Mouse (Mus musculus) spleen, postnatal 14 days (tissue): ENCODE data around the gene Mta1.

Experiments used
- DNase-seq, 2 experiments: peaks; one replicate each; pipeline ENCODE4 v3.0.0; 2021 to 2022; ENCODE audit warnings: low spot score in 2 of 2

Gene Mta1

DNA sequence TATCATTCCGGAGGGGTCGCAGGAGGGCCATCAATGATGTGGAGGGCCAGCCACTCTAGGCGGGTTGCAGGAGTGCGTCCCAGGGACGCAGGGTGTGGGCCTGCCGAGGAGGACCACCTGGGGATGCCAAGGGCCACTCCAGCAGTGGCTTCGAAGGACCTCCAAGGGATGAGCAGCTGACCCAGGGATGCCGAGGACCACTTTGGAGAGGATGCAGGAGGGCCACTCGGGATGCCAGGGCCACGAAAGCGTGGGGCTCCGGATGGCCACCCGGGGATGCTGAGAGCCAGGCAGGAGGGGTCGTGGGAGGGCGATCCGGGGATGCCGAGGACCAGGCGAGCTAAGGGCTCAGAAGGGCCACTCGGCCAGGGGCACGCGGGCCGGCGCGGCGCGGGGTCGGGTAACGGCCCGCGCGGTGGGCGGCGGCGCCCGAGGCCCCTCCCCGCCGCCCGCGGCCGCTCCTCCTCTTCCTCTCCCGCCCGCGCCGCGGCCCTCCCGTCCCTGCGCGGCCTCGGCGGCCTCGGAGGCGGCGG is at the start of gene Mta1:
Gene Mta1 (plus strand): TSS at position 530 of the 533 bp plus-strand sequence.
- peak in 1 of 2 experiments; percentile 30 for DNase-seq

DNA sequence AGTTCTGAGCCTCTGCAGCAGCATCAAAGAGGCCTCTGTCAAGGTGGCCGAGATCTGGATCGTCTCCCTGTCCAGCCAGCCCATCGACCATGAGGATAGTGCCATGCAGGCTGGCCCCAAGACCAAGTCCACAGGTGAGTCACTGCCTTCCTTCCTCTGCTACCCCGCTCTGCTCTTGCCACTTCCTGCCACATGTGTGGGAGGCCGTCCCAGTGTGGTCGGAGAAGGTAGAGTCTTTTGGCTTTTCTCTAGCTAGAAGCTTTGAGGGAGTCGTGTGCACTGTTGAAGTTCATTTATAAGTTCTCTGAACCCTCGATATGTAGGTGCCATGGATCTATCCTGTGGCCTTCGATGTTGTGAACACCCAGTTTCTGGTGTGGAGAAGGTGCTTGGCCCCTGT is 48.2 kb upstream of the Mta1 start:
- no peak for DNase-seq

DNA sequence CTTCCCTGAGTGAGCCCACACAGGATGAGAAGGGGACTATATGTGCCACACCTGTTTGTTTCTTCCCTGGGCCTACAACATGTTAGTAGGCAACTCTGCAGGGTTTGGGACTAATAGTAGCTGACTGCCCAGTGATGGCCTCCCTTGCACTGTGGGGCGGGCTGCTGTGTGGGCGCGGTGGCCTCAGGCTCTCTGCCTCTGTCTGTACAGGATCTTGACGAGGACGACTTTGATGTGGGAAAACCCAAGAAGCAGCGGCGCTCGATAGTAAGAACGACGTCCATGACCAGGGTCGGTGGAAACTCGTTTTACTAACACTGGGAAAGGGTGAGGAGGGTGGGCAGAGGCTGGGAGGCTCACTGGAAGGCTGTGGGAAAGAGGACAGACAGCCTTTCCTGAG is 47.4 kb upstream of the Mta1 start:
- no peak for DNase-seq

DNA sequence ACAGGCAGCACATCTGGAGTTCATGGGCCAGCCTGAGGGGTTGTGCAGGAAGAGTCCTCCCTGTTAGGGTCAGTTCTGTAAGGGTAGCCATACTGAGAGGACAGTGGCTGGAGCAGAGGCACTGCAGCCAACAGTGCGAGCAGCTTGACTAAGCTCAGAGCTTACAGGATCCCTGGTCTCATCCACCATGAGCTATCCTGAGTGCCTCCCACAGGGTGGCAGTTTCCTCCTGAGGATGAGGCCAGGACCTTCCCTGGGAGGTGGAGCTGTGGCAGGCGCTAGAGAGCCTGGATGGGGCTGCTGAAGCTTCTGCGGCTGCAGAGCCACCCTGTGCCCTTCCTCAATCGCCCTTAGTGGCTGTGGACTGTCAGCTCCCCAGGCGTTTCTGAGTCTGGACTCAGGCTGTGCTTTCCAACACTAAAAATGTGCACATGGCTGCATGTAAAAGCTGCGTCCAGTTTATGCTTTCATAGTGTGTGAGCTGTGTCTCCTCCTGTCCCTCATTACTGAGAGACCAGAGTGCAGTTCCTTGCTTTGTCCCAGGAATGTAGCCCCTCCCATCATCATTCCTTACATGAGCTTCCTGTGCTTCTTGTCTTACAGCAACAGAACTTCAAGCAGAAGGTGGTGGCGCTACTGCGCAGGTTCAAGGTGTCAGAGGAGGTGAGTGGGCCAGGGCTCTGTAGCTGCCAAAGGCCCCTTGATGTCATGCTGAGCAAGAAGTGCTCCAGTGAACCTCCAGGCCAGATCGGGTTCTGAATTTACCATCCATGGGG is 46.3 kb upstream of the Mta1 start:
- no peak for DNase-seq

DNA sequence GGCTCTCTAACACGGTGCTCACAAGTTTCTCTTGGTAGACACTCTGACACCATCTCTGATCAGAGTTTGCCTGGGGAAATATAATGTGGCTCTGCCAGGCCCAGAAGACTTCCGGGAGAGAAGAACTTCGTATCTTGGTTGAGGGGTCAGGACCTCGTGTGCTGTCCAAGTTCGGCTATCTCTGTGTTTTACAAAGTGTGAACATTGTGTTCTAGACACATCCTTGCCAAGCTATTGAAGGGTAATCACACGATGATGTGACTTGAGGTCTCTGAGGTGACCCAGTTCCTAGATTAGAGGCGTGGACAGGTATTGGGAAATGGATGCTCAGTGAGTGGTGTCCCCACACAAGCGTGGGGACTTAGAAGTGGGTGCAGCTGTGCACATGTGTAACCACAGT is 42.0 kb upstream of the Mta1 start:
- DNase-seq, result no peak

DNA sequence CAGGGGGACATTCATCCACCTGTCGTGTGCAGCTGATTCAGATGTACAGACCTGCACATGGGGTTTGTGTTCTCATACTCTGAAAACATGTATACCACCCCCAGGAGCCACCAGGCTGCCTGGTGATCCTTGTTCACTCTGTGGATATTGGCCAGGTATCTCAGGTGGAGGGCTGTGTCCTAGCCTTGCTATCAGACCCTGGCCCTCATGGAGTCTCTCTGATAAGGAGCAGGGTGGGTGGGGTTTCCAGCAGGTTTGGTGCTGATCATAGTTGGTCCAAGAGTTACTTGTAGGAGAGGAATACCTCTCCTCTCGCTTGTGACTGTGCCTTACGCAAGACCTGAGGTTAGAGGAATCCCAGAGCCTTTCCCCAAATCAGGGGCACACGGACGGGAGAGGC is 37.9 kb upstream of the Mta1 start:
- no peak for DNase-seq

DNA sequence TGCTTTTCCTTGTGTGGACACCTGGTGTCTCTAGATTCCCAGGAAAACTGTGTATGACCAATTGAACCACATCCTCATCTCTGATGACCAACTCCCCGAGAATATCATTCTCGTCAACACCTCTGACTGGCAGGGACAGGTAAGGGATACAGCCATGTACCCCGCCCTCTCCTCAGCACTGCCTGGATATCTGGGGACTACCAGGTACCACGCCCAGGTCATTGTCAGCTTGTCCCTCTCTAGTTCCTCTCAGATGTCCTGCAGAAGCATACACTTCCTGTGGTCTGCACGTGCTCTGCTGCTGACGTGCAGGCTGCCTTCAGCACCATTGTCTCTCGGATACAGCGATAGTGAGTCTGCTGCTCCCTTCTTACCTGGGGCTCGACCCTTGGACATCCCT is 36.5 kb upstream of the Mta1 start:
- DNase-seq, result no peak

DNA sequence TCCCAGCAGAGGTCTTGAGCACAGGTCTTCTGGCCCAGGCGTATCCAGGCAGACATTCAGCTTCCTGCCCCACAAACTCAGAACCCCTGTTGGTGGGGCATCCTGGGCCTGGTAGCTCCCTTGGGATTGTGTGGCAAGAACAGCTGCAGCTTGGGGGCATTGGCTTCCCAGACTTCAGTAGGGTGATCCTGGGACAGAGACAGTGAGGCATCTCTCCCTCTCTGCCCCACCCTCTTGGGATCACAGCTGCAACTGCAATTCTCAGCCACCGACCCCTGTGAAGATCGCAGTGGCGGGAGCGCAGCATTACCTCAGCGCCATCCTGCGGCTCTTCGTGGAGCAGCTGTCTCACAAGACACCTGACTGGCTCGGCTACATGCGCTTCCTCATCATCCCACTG is 35.9 kb upstream of the Mta1 start:
- no peak for DNase-seq

DNA sequence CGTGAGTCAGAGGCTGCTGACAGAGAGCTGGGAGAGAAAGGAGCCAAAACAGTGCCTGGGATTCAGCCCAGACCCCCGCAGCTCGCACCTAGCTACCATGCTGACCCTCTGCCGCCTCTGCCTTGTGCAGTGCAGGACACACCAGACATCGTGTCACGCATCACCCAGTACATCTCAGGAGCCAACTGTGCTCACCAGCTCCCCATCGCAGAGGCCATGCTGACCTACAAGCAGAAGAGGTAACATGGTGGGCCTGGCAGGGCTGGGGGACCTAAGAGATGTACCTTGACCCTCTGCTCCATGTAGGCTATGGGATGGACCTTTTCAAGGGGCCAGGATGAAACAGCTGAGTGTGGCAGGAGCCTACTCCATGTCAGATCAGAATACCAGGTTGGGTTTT is 34.4 kb upstream of the Mta1 start:
- DNase-seq, result no peak

DNA sequence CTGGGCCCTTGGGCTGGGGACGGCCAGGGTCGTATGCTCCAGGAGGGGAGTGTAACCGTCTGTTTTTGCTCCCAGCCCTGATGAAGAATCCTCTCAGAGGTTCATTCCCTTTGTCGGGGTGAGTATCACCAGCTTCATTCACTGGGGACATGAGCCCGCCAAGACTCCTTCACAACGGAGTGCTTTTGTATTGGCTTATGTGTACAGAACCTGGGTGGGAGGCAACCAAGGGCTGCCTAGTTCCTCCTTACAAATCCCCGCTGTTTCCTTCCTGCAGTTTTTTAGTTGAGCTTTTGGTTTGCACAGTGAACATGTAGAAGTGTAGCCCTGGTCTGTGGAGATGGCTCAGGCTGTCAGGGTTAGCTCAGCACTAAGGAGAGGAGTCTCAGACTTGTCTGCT is 30.1 kb upstream of the Mta1 start:
- no peak for DNase-seq

DNA sequence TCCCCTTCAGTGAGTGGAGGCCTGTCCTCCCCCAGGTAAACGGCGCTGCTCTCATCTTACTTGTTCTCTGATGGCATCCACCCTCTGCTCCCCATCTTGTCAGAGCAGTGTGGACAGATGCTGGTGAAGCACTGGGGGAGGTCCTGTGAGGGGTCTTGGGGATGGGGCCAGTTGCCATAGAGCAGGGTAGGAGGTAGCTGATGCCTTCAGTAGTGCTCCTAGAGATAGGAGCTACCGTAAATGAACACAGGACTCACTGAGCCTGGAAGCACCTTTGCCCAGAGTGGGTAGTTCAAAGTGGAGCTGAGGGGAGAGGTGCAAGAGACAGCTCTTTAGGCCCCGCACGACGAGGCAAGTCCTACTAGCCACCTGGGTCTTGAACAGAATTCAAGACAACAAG is 28.7 kb upstream of the Mta1 start:
- DNase-seq, result no peak

DNA sequence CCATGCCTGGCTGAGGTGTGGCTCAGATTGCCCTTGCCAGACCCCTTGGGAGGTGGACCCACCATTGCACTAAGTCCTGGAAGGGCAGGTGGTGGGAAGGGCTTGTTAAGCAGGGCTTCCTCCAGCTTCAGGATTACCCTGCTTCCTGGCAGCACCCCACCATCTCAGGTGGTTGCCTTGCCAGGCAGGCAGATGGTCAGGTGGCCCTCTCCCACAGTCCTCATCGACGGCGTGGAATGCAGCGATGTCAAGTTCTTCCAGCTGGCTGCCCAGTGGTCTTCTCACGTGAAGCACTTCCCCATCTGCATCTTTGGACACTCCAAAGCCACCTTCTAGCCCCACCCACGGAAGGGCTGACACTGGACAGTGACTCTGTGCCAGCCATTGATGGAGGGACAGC is 26.8 kb upstream of the Mta1 start:
- no peak for DNase-seq

DNA sequence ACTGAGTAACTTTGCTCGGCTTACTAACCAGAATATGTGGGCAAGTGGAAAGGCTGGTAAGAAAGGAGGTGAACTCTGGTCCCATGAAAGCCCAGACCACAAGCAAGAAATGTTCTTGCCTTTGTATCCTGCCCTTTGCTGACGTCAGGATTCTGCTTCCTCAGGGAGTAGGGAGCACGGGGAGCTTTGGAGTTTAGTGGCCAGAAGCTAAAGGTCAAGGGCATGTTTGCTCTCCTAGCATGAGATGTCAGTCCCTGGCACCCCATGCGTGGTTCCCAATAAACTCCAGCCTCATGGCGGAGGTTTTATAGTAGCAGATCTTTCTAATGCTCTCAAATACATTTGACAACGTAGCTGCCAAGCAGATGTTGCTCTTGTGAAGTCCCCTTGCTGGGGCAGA is 26.3 kb upstream of the Mta1 start:
- no peak for DNase-seq

DNA sequence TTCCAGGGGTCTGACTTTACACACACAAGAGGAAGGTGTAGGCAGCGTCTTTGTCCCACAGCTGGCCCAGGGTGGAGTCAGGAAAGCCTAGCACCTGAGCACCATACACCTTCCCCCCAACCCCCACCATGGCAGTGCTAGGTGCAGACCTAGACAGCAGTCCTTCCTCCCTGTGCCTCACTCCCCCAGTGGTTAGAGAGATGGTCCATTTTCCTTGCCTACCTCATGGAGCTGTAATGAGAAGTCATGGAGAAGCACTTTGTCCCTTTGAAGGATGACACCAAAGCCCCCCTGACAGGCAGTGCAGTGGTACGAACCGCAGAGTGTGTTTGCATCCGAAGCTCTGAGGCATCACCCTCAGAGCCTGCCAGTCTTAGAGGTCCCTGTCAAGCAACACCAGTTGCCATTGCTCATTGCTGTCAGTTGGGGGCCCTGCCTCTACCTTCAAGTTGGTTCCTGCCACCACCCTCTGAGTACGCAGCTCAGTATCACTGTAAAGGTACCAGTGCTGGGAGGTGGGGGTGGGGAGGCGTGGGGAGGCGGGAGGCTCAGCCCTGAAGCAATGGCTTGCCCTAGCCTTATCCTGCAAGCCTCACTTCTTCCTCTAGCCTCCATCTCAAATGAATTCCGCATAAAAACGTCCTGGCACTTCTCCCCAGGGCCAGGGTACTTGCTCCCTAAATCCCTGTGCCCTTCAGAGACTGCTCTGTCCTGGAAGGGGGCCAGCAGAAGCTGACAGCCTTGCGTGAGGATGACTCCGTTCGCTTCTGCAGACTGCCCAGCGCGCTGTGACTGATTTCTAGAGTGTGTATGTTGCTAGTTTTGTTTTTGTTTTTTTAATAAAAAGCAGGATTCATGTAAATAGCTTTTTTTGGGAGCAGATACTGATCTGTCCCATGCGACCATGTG is 24.4 kb upstream of the Mta1 start:
- peak in 1 of 2 experiments; percentile 19 for DNase-seq

DNA sequence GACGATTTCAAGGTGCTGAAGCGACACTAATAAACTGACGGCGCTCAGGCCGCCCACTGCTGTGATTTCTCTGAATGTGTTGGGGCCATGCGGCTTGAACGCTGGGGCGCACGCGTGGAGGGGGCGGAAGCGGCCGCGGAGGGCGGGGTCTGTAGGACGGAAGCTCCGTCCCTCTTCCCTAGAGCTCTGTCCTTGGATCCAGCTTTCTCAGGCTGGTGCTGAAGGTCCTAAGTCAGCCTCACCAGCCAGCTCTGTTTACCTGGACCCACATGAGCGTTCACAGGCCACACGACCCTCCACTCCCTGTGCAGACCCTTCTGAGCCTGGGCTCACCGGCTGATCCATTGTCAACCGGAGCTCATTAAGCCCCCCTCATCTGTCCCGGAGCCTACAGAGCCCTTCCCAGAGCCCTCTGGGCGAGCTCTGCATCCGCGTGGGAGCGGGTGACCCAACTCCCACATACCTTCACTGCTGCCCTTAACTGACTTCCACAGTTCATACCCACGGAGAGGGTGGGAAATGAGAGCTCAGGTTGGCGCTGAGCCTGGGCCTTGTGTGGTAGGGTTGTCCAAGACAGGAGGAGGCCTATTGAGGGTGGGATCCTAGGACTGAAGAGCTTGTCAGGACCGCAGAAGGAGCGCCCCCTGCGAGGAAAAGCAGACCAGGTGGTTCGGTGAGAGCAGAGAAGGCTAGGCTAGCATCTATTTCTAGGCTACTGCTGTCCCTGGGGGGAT is 23.6 kb upstream of the Mta1 start, which contains the start of gene Tex22:
Gene Tex22 (plus strand): TSS at position 174 of the 734 bp plus-strand sequence.
- peak; percentile 61 to 71 for DNase-seq

DNA sequence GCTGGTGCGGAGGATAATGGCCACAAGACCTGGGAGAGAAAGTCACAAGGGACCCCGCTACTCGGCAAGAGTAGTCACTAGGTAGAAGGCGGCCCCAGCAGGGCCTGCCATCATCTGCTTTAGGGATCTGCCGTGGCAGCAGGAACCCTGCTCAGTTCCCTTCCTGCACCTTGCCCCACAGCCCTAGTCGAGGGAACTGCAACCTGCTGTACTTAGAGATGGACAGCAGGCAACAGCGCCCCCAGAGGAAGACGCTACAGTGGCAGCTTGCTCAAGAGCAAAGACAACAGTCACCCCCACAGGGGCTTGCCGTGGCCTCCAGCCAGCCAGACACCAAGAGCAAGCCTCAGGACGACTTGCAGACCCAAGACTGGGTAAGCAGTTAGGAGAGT is 23.0 kb upstream of the Mta1 start:
- DNase-seq, result peak; percentile 71 to 85

DNA sequence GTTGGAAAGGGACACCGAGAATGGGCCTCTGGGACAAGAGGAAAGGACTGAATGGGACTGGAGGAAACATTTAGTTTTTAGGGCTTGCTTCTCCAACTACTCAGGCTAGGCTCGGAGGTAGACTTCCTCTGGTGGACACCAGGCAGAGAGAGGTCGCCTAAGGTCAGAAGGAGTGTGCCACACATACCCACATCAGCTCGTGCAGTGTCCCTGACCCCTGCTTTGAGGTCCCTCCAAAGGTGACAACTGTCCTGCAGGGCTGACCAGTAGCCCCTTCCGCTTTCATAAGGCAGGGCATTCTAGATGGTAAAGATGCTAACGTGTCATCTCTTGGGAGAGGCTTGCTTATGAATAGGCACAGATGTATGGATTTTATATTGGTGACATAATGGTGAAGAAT is 22.6 kb upstream of the Mta1 start:
- DNase-seq, result no peak

DNA sequence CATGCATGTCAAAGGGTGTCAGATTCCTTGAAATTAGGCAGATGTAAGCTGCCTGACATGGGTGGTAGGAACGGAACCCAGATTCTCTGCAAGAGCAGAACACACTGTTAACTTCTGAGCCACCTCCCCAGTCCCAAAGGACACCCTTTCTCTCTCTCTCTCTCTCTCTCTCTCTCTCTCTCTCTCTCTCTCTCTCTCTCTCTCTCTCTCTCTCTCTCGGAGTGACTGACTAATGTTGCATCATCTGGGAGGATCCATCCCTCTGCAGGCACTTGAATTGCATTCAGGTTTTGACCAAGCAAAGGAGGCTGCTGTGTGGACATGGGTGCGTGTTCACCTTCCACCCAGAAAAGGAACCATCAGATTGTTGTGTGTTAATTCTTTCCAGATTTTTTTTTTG is 10.8 kb upstream of the Mta1 start:
- no peak for DNase-seq

DNA sequence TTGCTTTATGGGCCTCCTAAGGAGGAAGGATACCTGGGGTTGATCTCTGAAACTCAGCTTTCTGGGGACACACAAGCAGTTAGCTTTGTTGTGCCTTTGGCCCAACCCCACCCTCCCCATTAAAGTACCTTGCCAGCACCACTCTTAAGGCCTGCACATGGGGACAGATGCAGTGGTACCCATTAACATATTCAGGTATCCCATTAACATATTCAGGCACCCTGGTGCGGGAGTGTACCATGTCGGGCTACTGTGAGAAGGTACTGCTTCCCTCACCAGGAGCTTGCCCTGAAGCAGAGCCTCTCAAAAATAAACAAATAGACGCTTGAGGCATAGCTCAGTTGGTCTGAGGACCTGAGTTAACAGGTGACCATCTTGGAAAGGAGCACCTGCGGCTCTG is 10.1 kb upstream of the Mta1 start:
- DNase-seq, result no peak

DNA sequence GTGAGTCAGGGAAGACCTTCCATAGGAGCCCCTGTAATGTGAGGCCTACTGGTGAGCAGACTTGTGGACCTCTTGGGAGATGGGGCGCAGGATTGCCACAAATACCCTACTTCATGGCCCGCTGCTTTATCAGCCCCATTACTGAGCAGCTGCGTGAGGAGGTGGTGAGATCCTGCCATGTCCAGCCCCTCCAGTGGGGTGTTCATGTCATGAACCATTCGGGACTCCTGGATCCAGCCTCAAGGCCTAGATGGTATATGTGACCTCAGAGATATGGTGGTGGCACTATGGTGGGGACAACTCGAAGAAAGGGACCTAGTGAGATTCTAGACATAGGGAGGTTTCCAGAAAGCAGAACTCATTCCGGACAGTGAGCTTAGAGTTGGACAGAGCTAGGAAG is 9.0 kb upstream of the Mta1 start:
- no peak for DNase-seq

DNA sequence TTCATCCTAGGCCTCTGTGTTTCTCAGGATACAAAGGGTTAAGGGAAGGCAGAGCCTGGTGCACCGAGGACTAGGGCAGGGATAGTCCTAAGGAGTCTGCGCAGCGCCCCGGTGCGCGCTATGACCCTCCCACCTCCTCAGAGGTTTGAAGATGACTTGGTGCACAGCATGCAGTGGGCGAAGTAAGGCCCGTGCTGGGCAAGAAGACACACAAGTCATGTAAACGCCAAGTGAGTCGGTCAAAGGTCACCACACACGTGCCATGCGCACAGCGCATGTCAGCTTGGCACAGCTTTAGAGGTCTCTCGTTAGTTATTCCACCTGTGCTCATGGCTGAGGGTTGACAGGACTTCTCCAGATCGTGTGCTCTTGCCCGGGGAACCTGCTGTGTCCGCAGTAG is 8.0 kb upstream of the Mta1 start:
- DNase-seq, result no peak

DNA sequence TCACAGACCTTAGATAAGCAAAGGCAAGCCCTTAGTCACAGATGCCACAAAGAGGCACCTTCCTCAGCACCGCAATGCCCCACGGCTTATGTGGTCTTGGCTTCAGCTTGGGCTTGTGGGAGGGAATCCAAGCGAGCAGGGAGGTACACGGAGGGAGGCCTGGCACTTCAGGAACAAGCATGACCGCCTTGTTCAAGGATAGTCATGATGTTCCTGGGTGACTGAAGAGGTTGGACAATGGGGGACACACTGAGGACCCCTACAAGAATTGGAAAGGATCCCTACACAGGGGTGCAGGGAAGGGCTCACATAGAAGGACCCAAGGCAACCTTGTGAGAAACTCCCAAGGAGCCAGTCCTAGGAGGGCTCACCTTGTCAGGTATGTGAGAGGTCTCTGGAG is 1.0 kb upstream of the Mta1 start:
- DNase-seq, result no peak
